Mouse (Mus musculus) midbrain, postnatal 0 days (tissue): ENCODE measurements around the gene Fyn. TPM values are rescaled to one million over a fixed set of nuclear protein-coding genes. Genes with fewer than 3 reads are reported as not detected.
A peak's percentile ranks its signal among the peaks of the same experiment; 100 is the strongest.

Experiments
- ATAC-seq: fragments of 200-750 bp; cut with Nextera tagmentation; 2 replicates; pipeline ENCODE4 v1.8.0; 2017; ENCODE audit warnings: moderate number of reproducible peaks, mild to moderate bottlenecking, moderate TSS enrichment, moderate library complexity; ENCODE audit not compliant: low FRiP score
- DNase-seq: peaks from one replicate; pipeline ENCODE4 v3.0.0-alpha.2; 2015; ENCODE audit warnings: low spot score
- H3K27ac ChIP-seq: fragments of 300-500 bp; sonication (generic); 2 replicates; pipeline ENCODE4 v1.5.1; 2014; ENCODE audit warnings: low read depth, mild to moderate bottlenecking, low read length, mixed read lengths
- H3K27me3 ChIP-seq: fragments of 300-500 bp; sonication (generic); 2 replicates; pipeline ENCODE4 v1.6.1; 2014; ENCODE audit warnings: low read length, control low read depth, mixed read lengths; ENCODE audit not compliant: insufficient read depth
- H3K36me3 ChIP-seq: fragments of 300-500 bp; sonication (generic); 2 replicates; pipeline ENCODE4 v1.6.1; 2014; ENCODE audit warnings: low read length, control low read depth, mixed read lengths; ENCODE audit not compliant: insufficient read depth
- H3K4me1 ChIP-seq: fragments of 300-500 bp; sonication (generic); 2 replicates; pipeline ENCODE4 v1.6.1; 2014; ENCODE audit warnings: mild to moderate bottlenecking, control low read depth, antibody characterized with exemption, low read length, mixed read lengths; ENCODE audit not compliant: insufficient read depth
- H3K4me2 ChIP-seq: fragments of 300-500 bp; sonication (generic); 2 replicates; pipeline ENCODE4 v1.6.1; 2014; ENCODE audit warnings: low read depth, mild to moderate bottlenecking, low read length, mixed read lengths; ENCODE audit not compliant: poor library complexity, severe bottlenecking
- H3K4me3 ChIP-seq: fragments of 300-500 bp; sonication (generic); 2 replicates; pipeline ENCODE4 v1.5.1; 2014; ENCODE audit warnings: low read depth, mild to moderate bottlenecking, low read length, moderate library complexity
- H3K9ac ChIP-seq: fragments of 300-500 bp; sonication (generic); replicated peaks from 2 replicates; pipeline ENCODE4 v1.6.1; 2014; ENCODE audit warnings: mild to moderate bottlenecking, low read length, moderate library complexity, mixed read lengths; ENCODE audit not compliant: poor library complexity, severe bottlenecking
- H3K9me3 ChIP-seq: fragments of 300-500 bp; sonication (generic); 2 replicates; pipeline ENCODE4 v1.6.1; 2016; ENCODE audit warnings: low read length, control low read depth
- CTCF ChIP-seq: IDR thresholded peaks from 2 replicates; pipeline ENCODE4 v1.5.1; 2016; ENCODE audit warnings: antibody characterized with exemption, mild to moderate bottlenecking
- WGBS: fragments of 180-500 bp; shearing (Covaris S2); extraction: QIAGEN DNeasy Blood & Tissue Kit; methylation state at CpG from one replicate; pipeline ENCODE4 v1.1.7; 2014; 5-methylcytosine and 5-hydroxymethylcytosine counted together
- polyA plus RNA-seq: library from polyadenylated mRNA; unstranded; fragments of >200 nt; fragmentation: Nextera tagmentation; extraction: Ambion mirVana; gene quantifications from 2 replicates; pipeline ENCODE4 v1.2.1, GENCODE M21; 2015
- total RNA-seq: library from RNA; depleted of rRNA; stranded (reverse); fragments of >200 nt; gene quantifications from 2 replicates; pipeline ENCODE4 v1.2.3, GENCODE M21; 2014

The Fyn gene
- total and polyA plus RNA-seq, 2 experiments from 2014 or later = 82.9 to 121 TPM

- no peak for TF ChIP-seq CTCF
- Histone ChIP-seq H3K4me3 (no peak overlapping the region), H3K27me3 (no peaks in the 10 kb centered on the region), H3K4me2 (no peak overlapping the region), H3K9me3 (no peaks in the 10 kb centered on the region), H3K27ac (no peak overlapping the region), H3K9ac (no peak overlapping the region), H3K36me3 (peaks cover 17% of the 10 kb centered on the region), H3K4me1 (no peaks in the 10 kb centered on the region)
- 67% methylated on average over 5 of the region's 5 CpGs for WGBS
- ATAC-seq (no peak), DNase-seq (no peak)
Observed at GRCm38 (mm10) chr10:39521861-39522391, 153.3 kb downstream of the Fyn start.

- Histone ChIP-seq H3K9ac (no peak overlapping the region), H3K4me2 (no peak overlapping the region), H3K27me3 (no peaks in the 10 kb centered on the region), H3K27ac (0 out of 2 replicates have a peak overlapping the region, but pooled peaks have one; percentile 7), H3K4me1 (no peaks in the 10 kb centered on the region), H3K4me3 (no peak overlapping the region), H3K36me3 (peaks cover 19% of the 10 kb centered on the region), H3K9me3 (no peaks in the 10 kb centered on the region)
- DNase-seq (no peak), ATAC-seq (no peak)
- 47% methylated on average over 11 of the region's 11 CpGs for WGBS
- no peak for TF ChIP-seq CTCF
Observed at GRCm38 (mm10) chr10:39522857-39523614, 154.4 kb downstream of the Fyn start.

GRCm38 (mm10) chr10:39524355-39524754 lies 155.7 kb downstream of the Fyn start:
- Histone ChIP-seq H3K27me3 (no peaks in the 10 kb centered on the region), H3K4me2 (no peak overlapping the region), H3K9me3 (no peaks in the 10 kb centered on the region), H3K4me3 (no peak overlapping the region), H3K36me3 (peaks cover 19% of the 10 kb centered on the region), H3K9ac (0 out of 2 replicates have a peak overlapping the region, but pooled peaks have one; percentile 25), H3K4me1 (0 out of 2 replicates have a peak, but pooled peaks cover 3% of the 10 kb centered on the region), H3K27ac (0 out of 2 replicates have a peak overlapping the region, but pooled peaks have one; percentile 7)
- DNase-seq (no peak), ATAC-seq (no peak)
- 34% methylated on average over 8 of the region's 8 CpGs for WGBS
- TF ChIP-seq CTCF = no peak

GRCm38 (mm10) chr10:39525431-39525830 lies 156.8 kb downstream of the Fyn start:
- no peak overlapping the region for H3K4me3 ChIP-seq
- no peak for ATAC-seq
- 83% methylated on average over 13 of the region's 13 CpGs for WGBS

GRCm38 (mm10) chr10:39527113-39527512 lies 158.5 kb downstream of the Fyn start:
- DNase-seq (no peak), ATAC-seq (no peak)
- no peak overlapping the region for H3K4me2 ChIP-seq
- no peaks in the 10 kb centered on the region for H3K27me3 ChIP-seq
- WGBS = 16% methylated on average over 5 of the region's 5 CpGs
- H3K27ac ChIP-seq = no peak overlapping the region
- peaks cover 22% of the 10 kb centered on the region for H3K36me3 ChIP-seq
- 0 out of 2 replicates have a peak, but pooled peaks cover 3% of the 10 kb centered on the region for H3K4me1 ChIP-seq
- no peak overlapping the region for H3K9ac ChIP-seq
- no peaks in the 10 kb centered on the region for H3K9me3 ChIP-seq
- TF ChIP-seq CTCF = no peak
- no peak overlapping the region for H3K4me3 ChIP-seq

More at GRCm38 (mm10) chr10:39525431-39525830, 156.8 kb downstream of the Fyn start:
- 0 out of 2 replicates have a peak overlapping the region, but pooled peaks have one; percentile 7 for H3K27ac ChIP-seq
- DNase-seq = no peak
- no peak overlapping the region for H3K9ac ChIP-seq
- H3K9me3 ChIP-seq = no peaks in the 10 kb centered on the region
- H3K27me3 ChIP-seq = no peaks in the 10 kb centered on the region
- TF ChIP-seq CTCF = no peak
- H3K36me3 ChIP-seq = peaks cover 19% of the 10 kb centered on the region
- H3K4me2 ChIP-seq = no peak overlapping the region
- H3K4me1 ChIP-seq = 0 out of 2 replicates have a peak, but pooled peaks cover 3% of the 10 kb centered on the region

- H3K36me3 ChIP-seq = peaks cover 29% of the 10 kb centered on the region
- no peak for ATAC-seq
- H3K9ac ChIP-seq = no peak overlapping the region
- DNase-seq = no peak
- H3K4me1 ChIP-seq = 0 out of 2 replicates have a peak, but pooled peaks cover 7% of the 10 kb centered on the region
- H3K9me3 ChIP-seq = no peaks in the 10 kb centered on the region
- WGBS = 47% methylated on average over 14 of the region's 14 CpGs
- no peak overlapping the region for H3K27ac ChIP-seq
- H3K4me2 ChIP-seq = no peak overlapping the region
- no peaks in the 10 kb centered on the region for H3K27me3 ChIP-seq
- no peak overlapping the region for H3K4me3 ChIP-seq
- no peak for TF ChIP-seq CTCF
Observed at GRCm38 (mm10) chr10:39529179-39529578, 160.5 kb downstream of the Fyn start.
